Mouse (Mus musculus) naive thymus-derived CD4-positive, alpha-beta T cell, adult 2 months (primary cell): Measurements from ENCODE around the gene Sf3b5.
A peak's percentile ranks its signal among the peaks of the same experiment; 100 is the strongest.
"Not testable (repeated sequence)": the region's sequence is repeated elsewhere in the genome, so short reads cannot be mapped to it uniquely, and the experiment has no call there.

ENCODE experiments used
- DNase-seq: peaks from one replicate; pipeline ENCODE4 v3.0.0-alpha.2; 2011; ENCODE audit warnings: low read depth

Gene Sf3b5

DNA sequence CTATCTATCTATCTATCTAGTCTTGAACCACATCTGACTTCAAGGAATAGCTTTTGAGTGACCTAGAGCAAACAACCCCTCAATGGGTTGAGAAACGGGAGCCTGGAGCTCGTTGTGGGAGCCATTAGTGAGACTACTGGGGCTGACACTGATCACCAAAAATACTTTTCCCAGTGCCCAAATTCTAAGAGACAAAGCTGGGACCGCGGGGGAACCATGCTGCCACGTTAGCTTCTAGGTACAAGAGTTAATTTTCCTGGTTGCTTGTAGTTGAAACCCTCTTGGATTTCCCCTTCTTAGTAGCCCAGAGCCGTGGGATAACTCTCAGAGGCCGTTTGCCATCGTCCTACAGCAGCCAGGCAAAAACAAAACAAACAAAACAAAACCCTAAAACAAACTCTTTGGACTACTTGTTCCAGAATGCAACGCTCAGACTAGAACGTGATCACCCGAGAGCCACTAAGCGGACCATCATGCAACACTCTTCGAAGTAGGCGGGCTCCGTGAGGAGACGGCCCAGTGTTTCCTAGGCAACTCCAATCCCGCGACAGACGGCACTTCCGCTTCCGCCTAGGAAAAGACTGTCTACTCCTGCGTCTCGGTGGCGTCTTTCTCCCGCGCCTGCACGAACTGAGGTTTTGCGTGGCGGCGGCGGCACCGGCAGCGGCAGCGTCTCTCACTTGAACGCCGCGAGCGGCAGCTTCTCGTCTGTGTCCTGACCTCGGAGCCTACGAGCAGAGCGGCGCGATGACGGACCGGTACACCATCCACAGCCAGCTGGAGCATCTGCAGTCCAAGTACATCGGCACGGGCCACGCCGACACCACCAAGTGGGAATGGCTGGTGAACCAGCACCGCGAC, 3.0 kb downstream of the Sf3b5 start:
- peak; percentile 97 for DNase-seq

DNA sequence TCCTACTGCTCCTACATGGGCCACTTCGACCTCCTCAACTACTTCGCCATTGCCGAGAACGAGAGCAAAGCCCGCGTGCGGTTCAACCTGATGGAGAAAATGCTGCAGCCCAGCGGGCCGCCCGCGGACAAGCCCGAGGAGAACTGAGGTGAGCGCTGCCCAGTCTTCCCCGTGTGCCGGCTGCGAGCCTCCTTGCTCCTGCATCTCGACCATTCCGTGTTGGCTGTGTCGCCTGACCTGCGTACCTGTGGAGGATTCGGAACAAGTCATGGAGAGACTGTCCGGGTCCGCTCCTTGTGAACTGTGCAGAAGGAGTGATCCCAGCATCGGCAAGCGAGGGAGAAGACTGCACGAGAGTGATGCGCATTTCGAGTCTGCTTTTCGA, 3.6 kb downstream of the Sf3b5 start:
- DNase-seq = no peak

DNA sequence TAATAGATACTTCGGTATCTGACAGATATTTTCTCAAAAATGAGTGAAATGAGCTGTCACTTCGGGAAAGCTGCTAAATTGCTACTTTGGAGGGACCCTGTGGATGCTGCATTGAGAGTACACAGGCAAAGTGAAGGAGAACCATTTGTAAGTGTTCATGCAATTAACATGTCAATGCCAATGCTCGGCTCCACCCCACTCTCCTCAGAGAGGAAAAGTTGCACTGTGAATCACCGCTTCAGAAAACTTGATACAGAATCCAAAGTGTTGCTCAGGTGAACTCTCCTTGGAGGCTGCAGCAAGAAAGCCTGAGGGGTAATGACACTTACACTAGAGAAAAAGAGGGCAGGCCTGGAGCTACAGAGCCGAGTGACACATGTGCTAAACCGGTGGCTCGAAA, 8.9 kb downstream of the Sf3b5 start:
- DNase-seq = no peak

GRCm38 (mm10) chr10:13016573-13016972, 11.4 kb downstream of the Sf3b5 start:
- peak; percentile 84 for DNase-seq

DNA sequence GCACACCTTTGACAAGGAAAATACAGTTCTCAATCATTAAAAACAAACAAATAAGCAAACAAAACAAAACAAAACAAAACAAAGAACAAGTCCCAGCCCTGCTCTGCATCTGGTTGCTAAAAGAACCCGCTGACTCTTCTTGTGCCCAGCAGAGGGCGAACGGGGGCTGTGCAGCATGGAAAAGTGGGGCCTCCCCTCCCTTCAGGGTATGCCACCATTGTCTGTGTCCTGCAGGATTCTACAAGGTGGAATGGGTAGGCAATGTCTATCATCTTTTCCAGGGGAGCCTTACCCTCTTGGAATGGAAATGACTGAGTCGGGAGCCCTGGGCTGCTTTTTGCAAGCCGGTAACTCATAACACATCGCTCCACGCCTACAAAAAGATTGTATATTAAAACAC, 13.4 kb downstream of the Sf3b5 start:
- DNase-seq = no peak

- no peak for DNase-seq
These were observed 13.9 kb downstream of the Sf3b5 start for GRCm38 (mm10) chr10:13019026-13019425.

DNA sequence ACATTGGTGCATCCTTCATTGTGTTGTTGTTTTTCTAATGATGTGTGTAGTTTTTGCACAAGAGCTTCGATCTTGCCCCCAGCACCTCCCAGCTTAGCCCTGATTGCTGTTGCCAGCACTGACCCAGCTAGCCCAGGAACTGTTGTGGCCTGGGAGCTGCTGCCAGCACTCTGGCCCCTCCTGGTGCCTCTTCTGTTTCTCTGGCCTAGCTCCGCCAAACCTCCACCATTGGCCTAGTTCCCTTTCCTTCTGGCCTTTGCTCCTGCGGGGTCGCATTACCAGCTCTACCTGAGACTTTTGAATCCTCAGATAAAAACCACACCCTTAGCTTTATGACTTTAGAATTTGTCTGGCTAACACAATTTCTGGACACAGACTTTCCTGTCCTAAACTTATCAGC, 17.0 kb downstream of the Sf3b5 start:
- DNase-seq = no peak

- DNase-seq = not testable (repeated sequence)
These were observed 18.8 kb downstream of the Sf3b5 start for GRCm38 (mm10) chr10:13023985-13024384.

- DNase-seq = no peak
These were observed 22.6 kb downstream of the Sf3b5 start for GRCm38 (mm10) chr10:13027702-13028101.

- no peak for DNase-seq
These were observed 23.1 kb downstream of the Sf3b5 start for GRCm38 (mm10) chr10:13028215-13028614.

GRCm38 (mm10) chr10:13029416-13029815, 24.3 kb downstream of the Sf3b5 start:
- no peak for DNase-seq

DNA sequence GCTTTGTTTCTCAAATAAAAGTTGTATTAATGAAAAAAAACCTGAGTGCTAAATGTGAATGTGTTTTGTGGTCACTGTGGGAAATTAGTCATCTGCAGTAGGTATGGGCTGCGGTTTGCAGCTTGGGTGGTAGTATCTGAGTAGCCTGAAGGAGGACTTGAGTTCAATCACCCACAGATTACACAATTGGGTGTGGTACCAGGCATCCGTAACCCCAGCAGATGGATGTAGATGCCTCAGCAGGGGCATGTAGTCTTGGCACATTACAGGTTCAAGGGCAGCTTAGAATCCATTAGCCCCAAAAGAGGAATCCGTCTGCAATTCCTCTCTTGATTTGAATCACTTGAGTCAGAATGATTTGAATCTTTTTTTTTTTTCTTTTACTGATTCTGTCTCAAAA, 30.1 kb downstream of the Sf3b5 start:
- DNase-seq = no peak

DNA sequence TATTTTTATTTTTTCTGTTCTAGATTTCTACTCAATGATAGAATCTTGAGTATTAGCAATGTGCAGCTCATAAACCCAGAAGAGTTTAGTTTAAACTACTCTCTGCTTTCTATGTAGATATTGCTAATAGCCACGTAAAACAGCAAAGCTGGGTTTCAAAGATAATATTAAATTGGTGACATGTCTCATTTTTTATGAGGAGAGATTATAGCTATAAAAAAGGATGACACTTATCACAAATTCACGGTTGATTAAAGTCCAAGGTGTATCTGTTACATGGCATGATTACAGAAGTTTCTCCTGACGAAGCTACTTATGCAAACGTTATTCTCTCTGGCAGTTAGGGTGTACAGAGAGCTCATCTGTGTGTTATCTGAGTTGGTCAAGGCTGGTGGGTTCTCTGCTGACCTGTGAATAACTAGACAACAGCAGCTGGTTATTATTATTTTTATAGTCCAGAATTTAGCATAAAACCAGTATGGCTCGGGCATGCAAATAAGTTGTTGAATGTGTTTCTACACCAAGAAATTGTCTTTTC, 34.6 kb downstream of the Sf3b5 start:
- DNase-seq = no peak

DNA sequence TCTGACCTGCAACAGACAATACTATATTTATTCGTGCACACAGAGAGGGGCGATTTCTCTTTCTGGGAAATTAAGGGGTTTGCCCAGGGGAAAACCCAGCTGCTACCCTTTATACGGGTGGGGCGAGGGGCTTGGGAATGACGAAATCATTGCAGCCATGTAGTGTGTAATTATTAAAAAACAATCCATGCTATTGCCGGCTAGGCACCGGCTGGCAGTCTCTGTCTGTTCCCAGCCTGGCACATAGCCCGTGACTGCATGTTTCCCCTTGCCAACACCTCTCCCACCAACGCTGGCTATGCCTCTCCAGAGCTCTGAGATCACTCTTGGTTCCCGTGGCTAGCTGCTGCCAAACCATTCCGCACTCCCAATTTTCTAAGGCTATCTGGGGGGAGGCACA, 39.5 kb downstream of the Sf3b5 start:
- DNase-seq = no peak

DNA sequence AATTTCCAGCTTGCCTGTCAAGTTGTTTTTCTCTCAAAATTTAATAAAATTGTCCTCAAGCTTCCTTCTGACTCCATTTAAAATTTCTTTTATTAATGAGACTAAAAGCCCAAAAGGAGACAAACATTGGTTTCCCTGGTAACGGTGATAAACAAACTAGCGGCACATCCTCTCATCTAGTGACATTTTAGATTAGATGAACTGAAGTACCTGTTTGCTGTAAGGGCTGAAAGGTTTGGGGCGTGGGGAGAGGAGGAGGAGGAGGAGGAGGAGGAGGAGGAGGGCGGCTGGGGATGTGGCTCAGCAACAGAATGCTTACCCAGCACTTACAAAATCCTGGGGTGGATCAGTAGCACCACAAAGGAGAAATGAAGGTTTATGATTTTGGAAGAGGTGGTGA, 42.7 kb downstream of the Sf3b5 start:
- no peak for DNase-seq

GRCm38 (mm10) chr10:13056863-13057381, 51.8 kb downstream of the Sf3b5 start:
- peak; percentile 21 for DNase-seq
